Mouse (Mus musculus): ENCODE results near the gene Ccr6. TPM values are rescaled to one million over a fixed set of nuclear protein-coding genes. Genes with fewer than 3 reads are reported as not detected.

Gene Ccr6
- total RNA-seq, 2 experiments from 2014 or later, result not detected

Other genes with a start within 250 kb of the Ccr6 start
- under 1 TPM; 0.14 to 0.28 TPM for gene Gm49673, start 88.3 kb upstream of the Ccr6 start, total RNA-seq (2021)
- 1 to 10 TPM; 4.1 to 4.9 TPM for gene Rnaset2a, start 87.9 kb upstream of the Ccr6 start, total RNA-seq (2021)
- 10 to 100 TPM; 19.5 to 21.5 TPM for gene Fgfr1op, start 70.5 kb upstream of the Ccr6 start, total RNA-seq (2021)
- gene Mpc1, start 46.9 kb downstream of the Ccr6 start, total RNA-seq (2021), result 100 to 1,000 TPM; 183 to 190 TPM
- gene Sft2d1, start 75.1 kb downstream of the Ccr6 start, total RNA-seq (2021), result 10 to 100 TPM; 57.1 to 64.1 TPM
- gene Prr18, start 101.4 kb downstream of the Ccr6 start, total RNA-seq (2021), result 10 to 100 TPM; 12.2 to 15.7 TPM
- gene T2, start 119.9 kb downstream of the Ccr6 start, total RNA-seq (2021), result under 1 TPM; 0.41 to 0.55 TPM
- not detected for gene T, start 198.4 kb downstream of the Ccr6 start, total RNA-seq (2021)